Mouse (Mus musculus) adrenal gland, postnatal 14 days (tissue): ENCODE measurements around the gene Pip5k1a. TPM values are rescaled to one million over a fixed set of nuclear protein-coding genes. Genes with fewer than 3 reads are reported as not detected.
"Not testable (repeated sequence)": the region's sequence is repeated elsewhere in the genome, so short reads cannot be mapped to it uniquely, and the experiment has no call there.

Source experiments
- DNase-seq: peaks from one replicate; pipeline ENCODE4 v3.0.0; 2021; ENCODE audit warnings: mixed read lengths
- total RNA-seq: library from RNA; stranded (reverse); gene quantifications from 2 replicates; pipeline ENCODE4 v1.2.3, GENCODE M21; 2021

Pip5k1a gene
- total RNA-seq, 1 experiment from 2014 or later = 42.9 TPM

GRCm38 (mm10) chr3:95042166-95042837 lies 64.4 kb downstream of the Pip5k1a start, which contains the start of gene Psmd4:
Psmd4 (minus strand) TSS chr3:95042614.
- peak; percentile 99 for DNase-seq

GRCm38 (mm10) chr3:95041625-95042024 lies 65.1 kb downstream of the Pip5k1a start:
- no peak for DNase-seq

- no peak for DNase-seq
Observed at GRCm38 (mm10) chr3:95029953-95030352, 76.8 kb downstream of the Pip5k1a start.

- DNase-seq = not testable (repeated sequence)
Observed at GRCm38 (mm10) chr3:95029291-95029827, 77.4 kb downstream of the Pip5k1a start.

DNA sequence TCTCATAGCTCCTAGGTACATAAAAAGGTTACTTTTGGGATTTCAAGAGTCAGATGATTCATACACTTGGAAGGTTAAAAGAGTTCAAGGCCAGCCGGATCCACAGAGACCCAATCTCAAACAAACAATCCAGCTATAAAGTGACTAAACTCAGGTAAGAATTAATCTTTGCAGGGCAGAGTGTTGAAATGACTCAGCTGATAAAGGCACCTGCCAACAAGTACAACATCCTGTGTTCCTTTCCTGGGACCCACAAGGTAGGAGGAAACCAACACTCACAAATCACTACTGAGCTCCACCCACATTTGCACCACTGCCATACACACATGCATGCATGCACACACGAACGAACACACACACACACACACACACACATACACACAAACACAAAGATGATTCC lies 78.1 kb downstream of the Pip5k1a start:
- DNase-seq = no peak

DNA sequence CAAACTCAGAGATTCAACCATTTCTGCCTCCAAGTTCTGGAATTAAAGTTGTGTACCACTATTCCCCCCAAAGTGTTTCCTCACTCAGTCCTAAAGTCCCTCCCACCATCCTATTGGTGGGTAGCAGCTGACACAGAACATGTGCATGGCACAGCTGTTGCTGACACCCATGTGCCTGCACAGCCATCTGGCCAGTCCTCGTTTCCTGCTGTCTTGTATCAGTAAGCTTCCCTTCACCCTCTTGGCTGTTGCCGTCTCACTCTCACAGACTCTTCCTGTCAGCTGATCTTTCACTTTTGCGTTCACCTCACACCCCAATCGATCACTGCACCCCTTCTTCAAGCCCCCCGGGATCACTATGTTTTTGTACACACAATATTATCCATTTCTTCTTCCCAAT lies 79.0 kb downstream of the Pip5k1a start:
- no peak for DNase-seq

- DNase-seq = no peak
Observed at GRCm38 (mm10) chr3:95027057-95027645, 79.6 kb downstream of the Pip5k1a start.

DNA sequence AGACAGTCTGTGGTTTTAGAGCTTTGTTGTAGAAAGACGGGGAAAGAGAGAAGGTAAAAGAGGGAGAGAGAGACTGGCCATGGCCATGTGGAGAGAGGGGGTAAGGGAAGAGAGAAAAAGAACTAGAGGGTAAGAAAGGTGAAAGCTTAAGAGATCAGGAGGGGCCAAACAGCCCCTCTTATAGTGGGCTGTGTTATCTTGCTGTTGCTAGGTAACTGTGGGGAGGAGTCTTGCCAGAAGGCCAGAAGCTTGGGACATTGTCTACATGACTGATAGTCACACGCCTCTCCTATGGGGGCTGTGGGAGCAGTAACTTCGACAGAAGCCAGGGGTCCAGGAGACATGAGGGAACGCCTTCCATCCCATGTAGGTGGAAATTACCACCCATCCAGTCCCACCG lies 81.5 kb downstream of the Pip5k1a start:
- no peak for DNase-seq

GRCm38 (mm10) chr3:95024551-95024950 lies 82.2 kb downstream of the Pip5k1a start:
- peak; percentile 66 for DNase-seq

GRCm38 (mm10) chr3:95020956-95021355 lies 85.8 kb downstream of the Pip5k1a start:
- not testable (repeated sequence) for DNase-seq

DNA sequence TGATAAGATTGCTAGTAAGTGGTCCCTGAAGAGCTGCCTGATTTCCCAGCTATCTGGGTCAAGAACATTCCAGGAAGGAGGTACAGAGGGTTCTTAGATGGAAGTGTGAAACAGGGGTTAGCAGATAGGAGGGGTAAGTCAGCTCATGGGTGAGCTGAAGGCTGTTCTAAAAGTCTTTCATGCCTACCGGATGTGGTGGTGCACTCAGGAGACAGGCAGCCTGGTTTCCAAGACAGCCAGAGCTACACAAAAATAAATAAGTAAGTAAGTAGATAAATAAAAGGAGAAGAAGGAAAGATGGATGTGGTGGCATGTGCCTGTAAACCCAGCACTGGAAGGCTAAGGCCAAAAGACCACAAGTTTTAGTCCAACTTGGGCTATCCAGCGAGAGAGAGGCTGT lies 88.0 kb downstream of the Pip5k1a start:
- DNase-seq = no peak

DNA sequence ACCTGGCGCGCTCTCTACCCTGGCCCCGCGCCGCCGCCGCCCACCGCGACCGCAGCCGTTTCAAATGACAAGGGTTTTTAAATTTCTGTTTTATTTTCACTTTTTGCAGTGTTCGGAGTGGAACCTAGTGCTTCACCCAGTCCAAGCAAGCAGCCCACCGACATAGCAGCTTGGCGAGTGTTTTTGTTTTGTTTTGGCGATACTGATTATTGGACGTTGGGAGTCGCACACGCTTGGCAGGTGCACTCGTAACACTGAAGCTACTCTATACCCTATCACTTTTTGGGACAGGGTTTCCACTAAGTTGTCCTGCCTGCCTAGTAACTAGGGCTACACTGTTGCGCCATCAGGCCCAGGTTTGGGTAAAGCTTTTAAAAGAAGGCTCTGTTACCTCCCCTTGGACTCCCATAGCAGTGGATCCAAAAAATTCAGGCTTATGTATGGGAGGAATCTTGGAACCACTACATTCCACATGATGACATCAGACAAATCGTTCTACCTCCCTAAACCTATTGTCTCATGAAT lies 90.1 kb downstream of the Pip5k1a start:
- no peak for DNase-seq

DNA sequence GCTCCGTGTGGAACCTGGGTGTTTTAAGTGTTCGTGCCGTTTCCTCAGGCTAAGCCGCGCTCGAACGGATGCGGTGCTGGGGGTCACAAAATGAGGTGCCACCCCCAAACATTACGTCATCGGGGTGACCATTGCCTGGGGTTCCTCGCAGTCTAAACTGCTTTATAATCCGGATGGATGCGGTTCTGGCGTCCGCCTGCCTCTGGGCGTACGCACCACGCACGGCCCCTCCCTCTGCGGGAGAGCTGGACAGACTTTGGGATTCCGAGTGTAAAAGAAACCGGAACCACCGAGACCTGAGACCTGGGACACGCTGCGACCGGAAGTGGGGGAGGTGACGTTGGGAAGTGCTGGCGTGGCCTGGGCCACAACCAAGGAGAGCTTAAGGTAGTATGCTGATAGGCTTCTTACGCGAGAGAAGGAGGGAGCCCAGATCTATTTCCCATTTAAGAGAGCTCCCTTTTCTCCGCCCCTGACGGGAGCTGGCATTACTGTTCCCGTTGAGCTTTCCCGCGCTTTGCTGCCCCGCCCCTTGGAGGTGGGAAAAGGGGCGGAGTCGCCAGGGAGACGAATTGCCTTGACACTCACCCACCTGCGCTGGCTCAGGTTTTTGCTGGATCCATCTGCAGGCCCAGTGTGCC lies 90.7 kb downstream of the Pip5k1a start:
- DNase-seq = peak; percentile 95

DNA sequence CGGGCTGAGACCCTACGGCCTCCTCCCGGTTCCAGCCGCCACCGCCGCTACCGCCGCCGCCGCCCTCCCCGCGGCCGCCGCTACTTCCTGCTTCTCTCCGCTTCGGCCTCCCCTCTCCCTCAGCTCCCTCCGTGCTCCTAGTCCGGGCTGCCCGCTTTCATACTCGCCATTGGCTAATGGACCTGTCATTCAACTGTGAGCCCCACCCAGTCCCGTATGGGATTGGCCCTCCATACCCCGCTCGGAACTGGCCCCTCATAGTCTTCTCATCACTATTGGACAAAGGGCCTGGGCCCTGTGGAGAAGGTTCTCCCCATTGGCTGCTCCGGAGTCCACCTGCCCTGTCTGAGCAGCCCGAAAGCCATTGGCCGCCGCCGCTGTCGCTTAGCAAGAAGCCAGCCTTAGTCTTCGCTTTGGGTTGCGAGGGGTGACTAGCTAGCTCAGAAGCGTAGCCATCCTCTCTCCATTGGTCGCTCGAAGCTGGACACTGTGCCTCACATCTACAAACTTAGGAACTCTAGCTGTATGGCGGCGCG lies 91.3 kb downstream of the Pip5k1a start, which contains the start of gene Zfp687:
TSS of gene Zfp687 (minus strand) at position 112 of the 536 bp plus-strand sequence.
- DNase-seq = peak; percentile 99

DNA sequence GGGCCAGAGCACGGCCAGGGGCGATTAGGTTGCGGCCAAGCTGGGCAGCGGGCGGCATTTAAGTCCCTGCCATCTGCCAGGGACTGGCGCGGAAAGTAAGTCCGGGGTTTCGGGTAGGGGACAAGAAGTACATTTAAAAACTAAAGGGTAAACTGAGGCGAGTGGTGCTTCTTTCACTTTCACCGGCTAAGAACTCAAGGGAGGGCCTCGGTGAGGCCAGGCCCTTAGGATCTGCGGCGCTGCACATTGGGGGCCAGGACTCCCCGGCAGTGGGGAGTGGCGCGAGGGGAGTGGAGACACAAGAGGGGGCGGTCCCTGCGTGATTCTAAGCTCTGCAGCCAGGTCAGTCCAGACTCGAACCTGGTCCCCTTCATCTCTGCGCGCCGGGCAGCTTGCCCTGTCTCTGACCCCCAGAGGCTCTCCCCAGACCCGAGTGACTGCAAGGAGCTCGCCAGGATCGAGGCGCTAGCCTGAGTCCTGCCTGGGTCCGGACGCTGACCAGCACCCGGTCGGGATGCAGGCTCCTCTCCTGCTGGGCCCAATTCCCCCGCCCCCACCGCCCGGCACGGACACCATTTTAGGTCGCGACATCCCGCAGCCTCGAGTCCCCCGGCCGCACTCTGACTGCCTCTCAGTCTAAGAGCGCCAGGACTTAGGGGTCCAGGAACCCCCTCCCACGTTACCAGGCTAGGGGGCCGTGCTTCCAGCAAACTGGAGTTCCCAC lies 92.1 kb downstream of the Pip5k1a start:
- peak; percentile 76 for DNase-seq

GRCm38 (mm10) chr3:95013699-95014427 lies 92.9 kb downstream of the Pip5k1a start:
- DNase-seq = peak; percentile 40

GRCm38 (mm10) chr3:95012982-95013381 lies 93.7 kb downstream of the Pip5k1a start:
- no peak for DNase-seq

GRCm38 (mm10) chr3:95010396-95010795 lies 96.3 kb downstream of the Pip5k1a start:
- no peak for DNase-seq
